Mouse (Mus musculus) layer of hippocampus, adult 11-12 months (tissue): ENCODE results near the gene Hist1h3e.

Experiments
- DNase-seq: peaks from one replicate; pipeline ENCODE4 v3.0.0; 2022; ENCODE audit warnings: low spot score

Hist1h3e gene

DNA sequence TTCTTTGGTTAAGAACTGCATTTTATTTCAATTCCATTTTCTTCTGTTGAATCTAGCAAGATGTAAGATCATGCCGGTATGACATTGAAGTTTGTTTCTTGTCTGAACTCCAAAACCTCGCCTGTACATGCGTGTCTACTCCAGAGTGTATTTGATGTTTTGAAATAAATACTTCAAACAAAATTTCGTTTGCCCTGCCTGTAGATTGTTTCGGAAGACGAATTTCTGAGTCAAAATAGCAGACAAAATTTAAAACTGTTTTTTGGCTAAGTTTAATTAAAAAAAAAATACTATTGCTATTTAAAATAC, 43.9 kb downstream of the Hist1h3e start:
- no peak for DNase-seq

DNA sequence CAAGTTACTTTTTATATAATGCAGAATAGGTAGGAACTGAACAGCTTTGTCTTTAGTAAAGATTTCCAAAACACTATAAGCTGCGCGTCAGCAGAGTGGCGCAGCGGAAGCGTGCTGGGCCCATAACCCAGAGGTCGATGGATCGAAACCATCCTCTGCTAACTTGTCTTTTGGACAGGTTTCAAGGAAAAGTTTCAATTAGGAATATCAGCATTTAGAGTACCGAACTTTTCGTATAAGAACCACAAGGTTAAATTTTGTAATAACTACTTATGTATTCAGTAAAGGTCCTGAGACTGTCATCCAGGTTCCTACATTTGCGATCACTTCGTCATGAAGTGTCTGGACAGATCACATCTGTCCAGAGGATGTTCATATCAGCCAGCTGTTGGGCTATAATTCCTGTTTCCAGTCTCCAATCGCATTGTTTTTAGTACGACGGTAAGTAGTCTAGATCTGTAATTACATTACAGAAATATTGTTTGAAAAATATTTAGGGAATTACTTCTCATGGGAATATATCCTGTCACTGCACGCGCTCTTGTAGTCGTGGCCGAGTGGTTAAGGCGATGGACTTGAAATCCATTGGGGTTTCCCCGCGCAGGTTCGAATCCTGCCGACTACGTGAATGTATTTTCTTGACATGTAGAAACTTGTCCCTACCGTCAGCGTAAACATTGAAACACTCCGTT, 44.4 kb downstream of the Hist1h3e start:
- peak; percentile 93 for DNase-seq

DNA sequence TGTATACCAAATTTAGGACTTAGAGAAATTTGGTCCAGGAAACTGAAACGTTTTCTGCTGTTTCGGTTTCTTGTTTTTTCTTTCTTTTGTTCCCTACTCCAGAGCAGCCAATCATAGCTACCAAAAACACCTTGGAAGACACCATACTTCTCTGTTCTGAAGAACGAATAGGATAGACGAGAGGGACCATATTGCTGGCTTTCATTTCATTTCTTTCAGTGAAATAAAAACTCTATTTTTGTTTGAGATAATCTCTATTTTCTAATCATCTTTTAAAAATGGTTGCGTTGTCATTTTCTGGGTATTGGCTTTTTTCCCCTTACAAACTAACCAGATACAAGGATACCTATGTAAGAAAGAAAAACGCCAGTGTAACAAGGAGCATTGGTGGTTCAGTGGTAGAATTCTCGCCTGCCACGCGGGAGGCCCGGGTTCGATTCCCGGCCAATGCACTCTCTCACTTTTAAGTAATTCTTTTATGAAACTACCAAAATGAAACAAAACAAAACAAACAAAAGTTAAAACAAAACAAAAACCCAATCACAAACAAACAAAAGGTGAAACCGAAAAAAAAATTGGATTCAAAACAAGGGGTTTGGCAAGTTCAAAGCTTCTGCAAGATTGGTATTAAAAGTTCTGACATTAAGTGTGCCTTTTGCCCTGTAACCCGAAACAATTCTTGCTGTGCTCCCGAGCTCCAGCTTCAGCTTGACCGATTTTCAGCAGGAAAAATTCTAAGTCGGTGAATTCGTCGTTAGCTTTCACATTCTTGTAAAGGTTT, 45.2 kb downstream of the Hist1h3e start:
- peak; percentile 79 for DNase-seq

DNA sequence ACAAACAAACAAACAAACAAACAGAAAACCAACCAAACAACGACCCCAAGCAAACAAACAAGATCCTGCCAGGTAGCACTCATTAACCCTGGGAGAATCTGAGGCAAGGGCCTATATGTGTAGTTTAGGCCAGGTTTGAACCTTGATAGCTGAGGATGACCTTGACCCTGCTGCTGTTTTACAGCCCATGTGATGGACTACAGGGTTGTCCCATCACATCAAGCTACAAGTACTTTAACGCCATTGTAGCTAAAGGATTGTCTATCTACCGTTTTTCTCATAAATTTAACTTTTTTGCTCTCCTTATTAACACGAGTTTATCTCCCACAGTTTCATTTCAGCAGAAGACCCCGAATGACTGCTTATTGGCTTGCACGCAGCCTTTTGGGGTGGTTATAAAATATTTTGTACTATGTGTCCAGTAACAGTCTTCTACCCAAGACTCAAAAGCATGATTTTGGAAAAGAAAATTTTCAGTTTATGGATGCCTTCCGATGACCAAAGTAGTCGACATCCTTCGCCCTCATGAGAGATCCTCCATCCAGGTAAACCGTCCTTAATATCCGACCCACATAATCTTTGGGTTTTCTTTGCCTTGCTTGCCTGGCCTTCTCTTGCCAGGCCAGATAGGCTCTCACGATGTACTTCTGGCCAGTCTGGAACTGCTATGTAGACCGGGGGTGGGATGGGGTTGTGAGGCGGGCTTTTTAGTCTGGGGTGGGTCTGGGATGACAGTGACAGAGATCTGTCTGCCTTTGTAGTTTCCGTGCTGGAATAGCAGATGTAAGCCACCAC, 46.1 kb downstream of the Hist1h3e start:
- no peak for DNase-seq

DNA sequence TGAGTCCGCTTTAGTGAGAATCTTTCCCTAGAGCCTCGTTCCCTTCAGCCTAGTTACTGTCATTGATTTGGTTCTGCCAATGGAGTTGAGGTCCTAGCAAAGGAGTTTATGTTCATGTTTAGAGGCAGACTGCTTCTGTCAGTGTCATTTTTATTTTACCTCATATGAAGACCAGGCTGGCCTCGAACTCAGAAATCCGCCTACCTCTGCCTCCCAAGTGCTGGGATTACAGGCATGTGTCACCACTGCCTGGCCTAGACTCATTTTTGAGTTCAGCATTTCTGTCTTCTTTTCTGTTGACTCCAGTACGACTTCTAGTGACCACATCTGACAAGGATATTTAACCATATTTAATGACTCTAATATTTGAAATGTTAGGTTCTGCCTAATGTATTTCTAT, 46.9 kb downstream of the Hist1h3e start:
- no peak for DNase-seq

DNA sequence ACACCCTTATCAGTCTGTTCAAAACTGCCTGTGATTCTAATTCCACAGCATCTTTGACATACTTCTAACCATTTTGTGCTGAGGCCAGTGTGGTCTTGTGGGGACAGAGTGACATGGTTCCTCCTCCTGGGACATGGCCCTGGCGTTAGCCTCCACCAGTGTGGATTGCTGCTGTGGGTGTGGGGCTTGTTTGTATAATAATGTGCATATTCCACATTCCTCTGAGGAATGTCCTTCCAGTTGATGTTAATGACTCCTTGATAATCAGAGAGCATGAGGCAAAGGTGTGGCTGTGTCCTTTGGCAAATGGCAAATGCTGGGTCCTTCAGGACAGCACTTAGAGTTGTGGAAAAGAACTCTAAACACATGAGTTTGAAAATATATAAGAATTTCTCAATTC, 48.7 kb downstream of the Hist1h3e start:
- no peak for DNase-seq
